Mouse (Mus musculus) embryonic fibroblast, embryonic 13.5 days (primary cell): ENCODE data around the gene Rftn1. TPM values are rescaled to one million over a fixed set of nuclear protein-coding genes. Genes with fewer than 3 reads are reported as not detected.

Experiments used
- H3K27ac ChIP-seq: 2 replicates; pipeline ENCODE4 v1.5.1; 2012; ENCODE audit warnings: low read length, control low read depth, inconsistent platforms; ENCODE audit not compliant: insufficient read depth
- H3K4me1 ChIP-seq: 2 replicates; pipeline ENCODE4 v1.6.1; 2011; ENCODE audit warnings: low read length; ENCODE audit not compliant: control insufficient read depth, insufficient read depth
- H3K4me3 ChIP-seq: 2 replicates; pipeline ENCODE4 v1.5.1; 2011; ENCODE audit warnings: mild to moderate bottlenecking, control low read depth, low read length; ENCODE audit not compliant: insufficient read depth
- CTCF ChIP-seq: IDR thresholded peaks from 2 replicates; pipeline ENCODE4 v1.5.1; 2011; ENCODE audit warnings: mild to moderate bottlenecking, control low read depth, low read length, moderate library complexity, borderline replicate concordance; ENCODE audit not compliant: insufficient read depth
- POLR2A ChIP-seq: IDR thresholded peaks from 2 replicates; pipeline ENCODE4 v1.6.1; 2011; ENCODE audit warnings: low read depth, mild to moderate bottlenecking, control low read depth, low read length, moderate library complexity
- polyA plus RNA-seq: library from polyadenylated mRNA; stranded (reverse); fragments of >200 nt; gene quantifications from 2 replicates; pipeline ENCODE4 v1.2.4, GENCODE M21; 2011; ENCODE audit warnings: low read depth; ENCODE audit not compliant: missing spikeins, insufficient read length

Gene Rftn1
- polyA plus RNA-seq, 1 experiment, result 15.1 TPM

GRCm38 (mm10) chr17:50040727-50041410 lies 149.6 kb downstream of the Rftn1 start:
- Histone ChIP-seq H3K4me3 (no peak overlapping the region), H3K27ac (no peak overlapping the region), H3K4me1 (no peaks in the 10 kb centered on the region)
- TF ChIP-seq CTCF (no peak), POLR2A (no peak)

DNA sequence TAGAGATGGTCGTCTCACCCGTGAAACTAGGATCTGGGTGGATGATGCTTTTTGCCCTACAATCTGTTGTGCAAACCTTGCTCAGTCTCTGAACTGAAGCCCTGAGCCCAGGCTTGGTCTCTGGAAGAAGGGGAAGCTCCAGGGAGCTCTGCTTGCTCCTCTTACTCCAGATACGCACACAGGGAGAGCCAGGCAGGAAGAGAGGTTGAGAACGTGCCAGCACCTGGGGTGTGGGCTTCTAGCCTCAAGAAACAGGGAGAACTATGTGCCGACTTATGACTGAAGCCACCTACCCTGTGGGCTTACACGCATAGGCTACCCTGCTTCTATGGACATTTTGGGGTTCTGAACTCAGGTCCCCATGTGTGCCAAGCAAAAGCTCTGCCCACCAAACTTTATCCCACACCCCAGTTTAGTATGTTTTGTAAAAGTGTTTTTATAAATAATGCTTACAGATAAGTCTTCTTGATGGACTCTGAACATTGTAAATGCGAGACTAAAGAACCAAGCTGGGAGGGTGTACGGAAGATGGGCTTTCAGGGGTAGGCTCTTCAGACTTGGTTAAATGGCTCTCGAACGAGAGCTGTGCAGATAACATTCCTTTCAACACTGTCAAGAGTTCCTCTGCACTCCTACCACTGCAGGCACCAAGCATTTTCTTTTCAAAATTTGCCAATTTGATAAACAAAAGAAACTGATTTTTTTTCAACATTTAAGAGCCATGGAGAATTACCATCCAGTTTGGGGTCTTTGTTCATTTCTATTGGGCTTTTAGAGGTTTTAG lies 152.4 kb downstream of the Rftn1 start:
- TF ChIP-seq POLR2A (no peak), CTCF (no peak)
- Histone ChIP-seq H3K27ac (no peak overlapping the region), H3K4me1 (no peaks in the 10 kb centered on the region)

GRCm38 (mm10) chr17:50037416-50037815 lies 153.1 kb downstream of the Rftn1 start:
- no peak for TF ChIP-seq CTCF
- no peak for TF ChIP-seq POLR2A

More for the DNA sequence above, 152.4 kb downstream of the Rftn1 start:
- H3K4me3 ChIP-seq, result no peak overlapping the region

GRCm38 (mm10) chr17:50036751-50037385 lies 153.6 kb downstream of the Rftn1 start:
- no peak overlapping the region for H3K4me3 ChIP-seq
- TF ChIP-seq POLR2A (no peak), CTCF (no peak)

More at GRCm38 (mm10) chr17:50037416-50037815, 153.1 kb downstream of the Rftn1 start:
- Histone ChIP-seq H3K4me3 (no peak overlapping the region), H3K4me1 (no peaks in the 10 kb centered on the region), H3K27ac (no peak overlapping the region)

GRCm38 (mm10) chr17:50033698-50034097 lies 156.8 kb downstream of the Rftn1 start:
- no peak for TF ChIP-seq CTCF
- no peak for TF ChIP-seq POLR2A
- Histone ChIP-seq H3K27ac (no peak overlapping the region), H3K4me1 (no peaks in the 10 kb centered on the region), H3K4me3 (no peak overlapping the region)

More at GRCm38 (mm10) chr17:50036751-50037385, 153.6 kb downstream of the Rftn1 start:
- Histone ChIP-seq H3K4me1 (no peaks in the 10 kb centered on the region), H3K27ac (no peak overlapping the region)

DNA sequence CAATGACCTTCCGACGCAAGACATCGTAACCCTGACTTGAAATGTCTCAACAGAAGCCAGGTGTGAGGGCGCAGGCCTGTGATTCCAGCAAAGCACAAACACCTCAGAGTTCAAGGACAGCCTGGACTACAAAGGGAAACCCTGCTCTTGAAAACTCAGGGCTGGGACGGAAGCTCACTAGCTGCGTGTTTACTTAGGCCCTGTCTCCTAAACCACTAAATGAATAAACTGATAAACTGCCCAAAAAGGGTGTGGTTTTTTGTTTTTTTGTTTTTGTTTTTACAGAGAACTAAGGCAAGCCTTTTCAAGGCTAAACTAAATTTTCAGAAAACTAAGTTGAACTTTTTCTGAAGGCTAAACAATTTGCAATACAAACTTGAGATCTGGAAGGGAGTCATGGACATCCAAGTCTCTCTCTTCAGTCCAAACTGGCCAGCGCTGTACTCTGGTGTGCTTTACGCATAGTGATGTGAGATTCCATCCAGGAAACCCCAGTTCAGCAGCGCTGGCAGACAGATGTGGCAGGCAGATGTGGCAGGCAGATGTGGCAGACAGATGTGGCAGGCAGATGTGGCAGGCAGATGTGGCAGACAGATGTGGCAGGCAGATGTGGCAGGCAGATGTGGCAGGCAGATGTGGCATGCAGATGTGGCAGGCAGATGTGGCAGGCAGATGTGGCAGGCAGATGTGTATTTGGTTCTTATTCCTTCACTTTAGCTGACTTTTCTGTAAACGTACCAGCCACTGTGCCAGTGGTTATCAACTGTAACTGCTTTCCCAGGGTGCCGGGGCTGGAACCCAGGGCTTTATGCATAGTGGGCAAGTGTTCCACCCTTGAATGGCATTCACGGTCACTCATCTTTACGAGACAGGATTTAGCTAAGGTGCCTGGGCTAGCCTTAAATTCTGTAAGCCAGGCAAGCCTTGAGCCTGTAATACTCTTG lies 158.7 kb downstream of the Rftn1 start:
- H3K4me3 ChIP-seq, result no peak overlapping the region
- no peak for TF ChIP-seq CTCF
- no peak for TF ChIP-seq POLR2A
- H3K27ac ChIP-seq, result no peak overlapping the region
- H3K4me1 ChIP-seq, result no peaks in the 10 kb centered on the region

DNA sequence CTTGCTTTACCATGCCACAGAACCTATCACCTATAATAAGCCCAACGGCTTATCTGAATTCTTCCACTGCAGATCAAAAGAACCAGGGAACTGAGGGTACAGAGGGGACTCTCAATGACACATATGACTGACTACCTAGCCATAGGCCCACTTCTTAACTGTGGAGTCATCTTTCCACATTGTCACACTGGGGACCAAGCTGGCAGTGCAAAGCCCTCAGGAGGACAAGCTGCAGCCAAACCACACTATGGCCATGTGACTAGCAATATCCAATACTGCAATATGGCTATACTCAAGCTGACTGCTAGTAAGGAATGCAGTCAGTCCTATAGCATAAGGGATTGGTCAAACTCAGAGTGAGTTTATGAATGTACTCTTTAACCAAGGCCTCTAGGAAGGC lies 164.8 kb downstream of the Rftn1 start:
- Histone ChIP-seq H3K27ac (no peak overlapping the region), H3K4me3 (no peak overlapping the region), H3K4me1 (no peaks in the 10 kb centered on the region)
- no peak for TF ChIP-seq CTCF
- TF ChIP-seq POLR2A, result no peak

GRCm38 (mm10) chr17:50025173-50025626 lies 165.3 kb downstream of the Rftn1 start:
- no peaks in the 10 kb centered on the region for H3K4me1 ChIP-seq
- TF ChIP-seq POLR2A (no peak), CTCF (no peak)

DNA sequence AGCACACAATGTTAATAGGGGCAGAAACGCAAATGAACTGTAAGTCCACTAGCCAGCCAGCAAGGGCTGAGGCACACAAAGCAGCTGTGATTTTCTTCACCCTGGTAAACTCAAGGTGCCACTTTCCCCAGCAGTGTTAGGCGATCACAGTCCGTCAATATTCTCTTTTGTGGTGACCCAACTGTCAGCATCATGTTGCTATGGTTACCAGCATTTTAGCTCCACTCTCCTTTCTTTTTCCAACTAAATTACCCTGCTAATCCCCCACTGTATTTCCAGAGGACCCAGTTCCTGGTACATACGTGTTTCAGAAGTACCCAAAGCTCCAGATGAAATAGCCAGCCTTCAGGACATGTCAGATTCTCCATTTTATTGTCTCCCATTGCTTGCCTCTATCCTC lies 169.1 kb downstream of the Rftn1 start:
- no peak overlapping the region for H3K27ac ChIP-seq
- no peak for TF ChIP-seq POLR2A
- TF ChIP-seq CTCF, result no peak

More at GRCm38 (mm10) chr17:50025173-50025626, 165.3 kb downstream of the Rftn1 start:
- Histone ChIP-seq H3K27ac (no peak overlapping the region), H3K4me3 (no peak overlapping the region)

More for the DNA sequence above, 169.1 kb downstream of the Rftn1 start:
- H3K4me1 ChIP-seq, result no peaks in the 10 kb centered on the region
- H3K4me3 ChIP-seq, result no peak overlapping the region
